Comparison of ENCODE assay signal across 9 mouse cellular contexts in genomic region chr9:3023985-3024648, GRCm38 (mm10). TPM values are rescaled to one million over a fixed set of nuclear protein-coding genes. Genes with fewer than 3 reads are reported as not detected.
DNase-seq lines count a peak whose midpoint lies in the region.
"Not testable (repeated sequence)": the region's sequence is repeated elsewhere in the genome, so short reads cannot be mapped to it uniquely, and the experiment has no call there.
"Had no signal": no experiment of that assay in that cellular context is flagged by ENCODE, and none has a peak within 500 bp of the region (broad histone marks: within the 10 kb centered on the region; RNA-seq: fewer than 3 reads in every experiment).

No protein-coding gene starts in this region.

- peak; percentile 96 to 100 for DNase-seq in adrenal gland, adult (ENCODE audit: inconsistent age in 2 of 2, low spot score in 1 of 2)
- DNase-seq in frontal cortex, postnatal 14 days (ENCODE audit: low spot score in 2 of 2), result peak; percentile 95 to 100
- peak; percentile 99 for DNase-seq in heart, postnatal 25 days (ENCODE audit: low spot score)
- DNase-seq in layer of hippocampus, adult 9-10 months (ENCODE audit: low spot score), result peak; percentile 100
- peak; percentile 80 to 85 for DNase-seq in left cerebral cortex, postnatal 25 days (ENCODE audit: low spot score in 2 of 2)
- DNase-seq in ovary, postnatal 10 days (ENCODE audit: low spot score), result peak; percentile 96
- DNase-seq in spleen, postnatal 36 days (ENCODE audit: low spot score in 2 of 2), result peak; percentile 87 to 91
- DNase-seq in urinary bladder, postnatal 14 days (ENCODE audit: low spot score), result peak; percentile 65

- intact Hi-C loops in heart, postnatal 25 days (cut with DNase I); left cerebral cortex, postnatal 25 days (cut with DNase I): not testable (repeated sequence)

RNA-seq across cellular contexts. Expression of gene Gm10718, which starts 0.8 kb away (rescaled TPM):
- total RNA-seq in heart, postnatal 25 days (2021), result not detected
- total RNA-seq in left cerebral cortex, postnatal 25 days (2021), result 1 to 10 TPM in 1 of 2 experiments, not detected in 1; 1.2 TPM
- total RNA-seq: gastrocnemius, adult 2 months had no signal

RNA-seq across cellular contexts. Expression of gene Gm10717, which starts 1.1 kb away (rescaled TPM):
- not detected for total RNA-seq in heart, postnatal 25 days (2021)
- total RNA-seq in left cerebral cortex, postnatal 25 days (2021), result not detected
- total RNA-seq: gastrocnemius, adult 2 months had no signal

RNA-seq across cellular contexts. Expression of gene Gm10719, which starts 6.9 kb away (rescaled TPM):
- total RNA-seq in heart, postnatal 25 days (2021), result not detected
- total RNA-seq in left cerebral cortex, postnatal 25 days (2021), result not detected
- total RNA-seq: gastrocnemius, adult 2 months had no signal

RNA-seq across cellular contexts. Expression of gene Gm10720, which starts 8.7 kb away (rescaled TPM):
- total RNA-seq in heart, postnatal 25 days (2021), result not detected
- total RNA-seq in left cerebral cortex, postnatal 25 days (2021), result not detected
- total RNA-seq: gastrocnemius, adult 2 months had no signal

RNA-seq across cellular contexts. Expression of gene Gm17535, which starts 10.3 kb away (rescaled TPM):
- total RNA-seq in heart, postnatal 25 days (2021), result not detected
- not detected for total RNA-seq in left cerebral cortex, postnatal 25 days (2021)
- total RNA-seq: gastrocnemius, adult 2 months had no signal

Comparison
In these comparisons a context has a peak if more than half of its experiments do, and no peak if none do; other contexts are left out.
1. Peak in every context shown above with its lines: DNase-seq.